Mouse (Mus musculus): Measurements from ENCODE around the gene Ppp4r3a.

The Ppp4r3a gene

DNA sequence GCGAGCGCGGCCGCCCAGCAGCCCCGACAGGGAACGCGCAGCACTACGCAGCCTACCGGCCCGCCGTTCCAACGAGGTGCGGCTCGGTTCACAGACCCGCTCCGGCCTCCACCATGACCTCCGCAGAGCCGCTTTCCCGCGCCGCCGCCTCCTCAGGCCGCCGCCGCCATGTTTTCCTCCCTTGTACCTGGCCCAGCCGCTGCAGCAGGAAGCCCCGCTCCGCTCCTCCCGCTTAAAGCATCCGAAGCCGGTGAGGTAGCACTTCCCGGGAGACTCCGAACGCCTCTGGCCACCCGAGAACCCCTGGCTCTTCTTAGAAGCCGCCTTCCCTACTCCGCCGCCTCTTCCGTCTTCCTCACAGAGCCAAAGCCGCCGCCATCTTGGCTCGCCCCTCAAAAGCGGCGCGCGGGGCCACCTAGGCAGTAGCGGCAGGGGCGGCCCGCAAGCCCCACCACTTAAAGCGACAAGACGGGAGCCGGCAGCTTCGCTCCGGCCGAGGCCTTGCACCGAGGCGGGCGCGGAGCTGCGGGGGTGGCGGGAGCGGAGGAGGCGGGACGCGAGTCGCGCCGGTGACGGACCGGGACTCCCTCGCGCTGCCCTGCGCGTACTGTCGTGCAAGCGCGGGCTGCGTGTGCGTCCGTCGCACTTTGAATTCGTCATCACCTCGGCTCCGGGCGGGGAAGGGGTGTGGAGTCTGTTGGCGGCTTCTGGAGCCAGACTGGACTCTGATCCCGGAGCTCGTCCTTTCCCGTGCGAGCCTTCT, at the start of gene Ppp4r3a:
Ppp4r3a (minus strand) TSS at position 627 of the 763 bp plus-strand sequence.
- WGBS: under 1% methylated on average over 87 of the region's 90 CpGs

DNA sequence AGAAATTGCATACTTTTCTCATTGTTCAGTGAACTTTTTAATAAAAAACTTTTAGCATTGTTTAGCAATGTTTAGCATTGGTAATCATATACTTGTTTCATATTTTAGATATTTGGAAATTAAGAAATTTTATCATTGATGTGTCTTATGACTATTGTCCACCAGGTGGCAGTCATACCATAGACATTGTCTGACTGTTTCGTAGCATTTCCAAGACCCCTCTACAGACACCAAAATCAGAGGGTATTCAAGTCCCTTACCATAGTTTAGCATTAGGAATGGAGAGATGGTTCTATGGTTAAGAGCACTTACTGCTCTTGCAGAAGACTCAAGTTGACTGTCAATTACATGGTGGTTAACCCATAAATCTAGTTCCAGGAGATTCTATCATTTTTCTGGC, 39.5 kb upstream of the Ppp4r3a start:
- WGBS: 6% methylated on average over 1 of the region's 1 CpGs

DNA sequence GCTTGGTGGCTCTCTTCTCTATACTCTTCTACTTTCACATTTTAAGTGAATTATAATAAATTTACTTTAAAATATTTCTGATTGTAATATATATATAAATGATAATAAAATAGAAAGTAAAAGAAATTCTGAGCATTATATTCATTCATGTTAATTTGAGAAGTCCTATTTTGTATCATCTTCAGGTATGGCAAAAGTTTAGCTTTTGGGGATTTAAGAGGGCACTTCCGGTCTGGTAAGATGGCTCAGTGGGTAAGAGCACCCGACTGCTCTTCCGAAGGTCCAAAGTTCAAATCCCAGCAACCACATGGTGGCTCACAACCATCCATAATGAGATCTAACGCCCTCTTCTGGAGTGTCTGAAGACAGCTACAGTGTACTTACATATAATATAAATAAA, 38.6 kb upstream of the Ppp4r3a start:
- WGBS: 64% methylated on average over 4 of the region's 4 CpGs

- 80% methylated on average over 3 of the region's 3 CpGs for WGBS
These were observed 26.5 kb upstream of the Ppp4r3a start for GRCm38 (mm10) chr12:101109794-101110585.

GRCm38 (mm10) chr12:101107722-101108121, 24.2 kb upstream of the Ppp4r3a start:
- WGBS: 100% methylated on average over 1 of the region's 1 CpGs

DNA sequence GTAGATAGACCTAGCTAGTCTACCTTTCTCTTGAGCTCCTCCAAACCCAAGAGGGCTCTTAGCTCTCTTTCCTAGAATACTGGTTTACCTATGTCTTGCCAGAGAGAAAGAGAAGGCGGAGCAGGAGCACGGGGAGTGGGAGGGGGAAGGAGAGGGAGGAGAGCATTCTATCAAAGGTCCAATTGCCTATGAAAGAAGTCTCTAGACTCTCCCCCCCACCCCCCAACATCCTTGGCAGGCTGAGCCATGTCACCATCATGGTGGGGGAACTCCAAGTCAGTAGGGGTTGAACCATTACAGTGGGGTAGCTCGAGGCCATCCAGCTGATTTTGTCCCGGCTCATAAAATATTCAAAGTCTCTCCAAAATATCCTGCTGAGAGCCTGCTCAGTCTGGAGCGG, 22.1 kb upstream of the Ppp4r3a start:
- WGBS: 62% methylated on average over 5 of the region's 5 CpGs

DNA sequence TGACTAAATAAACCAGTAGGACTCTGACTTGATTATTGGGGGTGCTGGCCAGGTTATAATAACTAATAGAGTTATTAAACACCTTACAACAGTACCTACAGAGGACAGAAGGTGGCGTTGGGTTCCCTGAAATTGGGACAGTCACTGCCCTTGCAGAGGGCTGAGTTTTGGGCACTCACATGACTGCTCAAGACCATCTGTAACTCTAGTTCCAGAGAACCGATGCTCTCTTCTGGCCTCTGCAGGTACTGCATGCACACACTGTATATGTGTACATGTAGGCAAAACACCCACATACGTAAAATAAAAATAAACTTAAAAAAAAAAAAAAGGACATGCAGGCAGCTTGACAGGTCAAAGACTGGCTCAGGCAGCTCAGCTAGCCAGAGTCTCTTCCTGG, 19.1 kb upstream of the Ppp4r3a start:
- whole genome bisulfite sequencing: 79% methylated on average over 3 of the region's 3 CpGs

- WGBS: 64% methylated on average over 3 of the region's 3 CpGs
These were observed 10.2 kb upstream of the Ppp4r3a start for GRCm38 (mm10) chr12:101093678-101094077.

DNA sequence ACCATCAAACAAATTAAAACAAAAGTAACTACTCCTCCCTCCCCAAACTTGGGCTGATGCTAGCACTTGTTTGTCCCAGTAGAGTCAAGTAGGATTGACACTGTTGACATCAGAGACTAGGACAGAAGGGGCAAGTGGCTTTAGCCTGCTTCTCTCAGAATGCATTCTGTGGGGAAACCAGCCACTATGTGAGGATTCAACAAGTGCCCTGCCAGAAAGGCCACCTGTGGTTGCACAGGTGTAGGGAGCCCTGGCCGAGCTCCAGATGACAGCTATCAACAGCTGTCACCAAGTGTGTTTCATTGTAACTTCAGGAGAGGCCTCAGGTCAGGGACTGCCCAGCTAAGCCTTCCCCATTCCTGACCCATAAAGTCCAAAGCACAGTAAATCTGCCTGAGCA, 6.5 kb upstream of the Ppp4r3a start:
- WGBS: 86% methylated on average over 1 of the region's 1 CpGs

DNA sequence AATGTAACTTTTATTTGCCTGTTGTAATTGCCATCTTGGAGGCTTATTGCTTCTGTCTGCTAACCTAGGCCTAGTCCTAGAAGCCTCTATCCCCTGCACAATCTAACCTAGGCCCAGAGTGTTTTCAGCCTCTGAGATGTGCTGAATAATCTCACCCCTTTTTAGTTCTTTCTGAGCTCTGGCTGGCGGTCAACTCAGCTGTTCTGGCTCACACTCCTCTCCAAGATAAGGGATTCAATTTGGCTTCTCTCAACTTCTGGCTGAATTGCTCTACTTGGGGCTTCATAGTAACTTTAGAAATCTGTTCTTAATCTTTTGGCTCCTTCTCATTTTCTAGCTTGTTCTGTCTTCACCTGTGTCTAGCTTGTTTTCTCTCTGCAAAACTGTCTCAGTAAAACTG, 3.9 kb upstream of the Ppp4r3a start:
- WGBS: 65% methylated on average over 1 of the region's 1 CpGs

GRCm38 (mm10) chr12:101084881-101085666, 1.6 kb upstream of the Ppp4r3a start:
- WGBS: 94% methylated on average over 9 of the region's 9 CpGs

- 2% methylated on average over 4 of the region's 4 CpGs for WGBS
These were observed 735 bp upstream of the Ppp4r3a start for GRCm38 (mm10) chr12:101084237-101084636.

- WGBS: under 1% methylated on average over 23 of the region's 23 CpGs
These were observed 315 bp upstream of the Ppp4r3a start for GRCm38 (mm10) chr12:101083839-101084195.

DNA sequence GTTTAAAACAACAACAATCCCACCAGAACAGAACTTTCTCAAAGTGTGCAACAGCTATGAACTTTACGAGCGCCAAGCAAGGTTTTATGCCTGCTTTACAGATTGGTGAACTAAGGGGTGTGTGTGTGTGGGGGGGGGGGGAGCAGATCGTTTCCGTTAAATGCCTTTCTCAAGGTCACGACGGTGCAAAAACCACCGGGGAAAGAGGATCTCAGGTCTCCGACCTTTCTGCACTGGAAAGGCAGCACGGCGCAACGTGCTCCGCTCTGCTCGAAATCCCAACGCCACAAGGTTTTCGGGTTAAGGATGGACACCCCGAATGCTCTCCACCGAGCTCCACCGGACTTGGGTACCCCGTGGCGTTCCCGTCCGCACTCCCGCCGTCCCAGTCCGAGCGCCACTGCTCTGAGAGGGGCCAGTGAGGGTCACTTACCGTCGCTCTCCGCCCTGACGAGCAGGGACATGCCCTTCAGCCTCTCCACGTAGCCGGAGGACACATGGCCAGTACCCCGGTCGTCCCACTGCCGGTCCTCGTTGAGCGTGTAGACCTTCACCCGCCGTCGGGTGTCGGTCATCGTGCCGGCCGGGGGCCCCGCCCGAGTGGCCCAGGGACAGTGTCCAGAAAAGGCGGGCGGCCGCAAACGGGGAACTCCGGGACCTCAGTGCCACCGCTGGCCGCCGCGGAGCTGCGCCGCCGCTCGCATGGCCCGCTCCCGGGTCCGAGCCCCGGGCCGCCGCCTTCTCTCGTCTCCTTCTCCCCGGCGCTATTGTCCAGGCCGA, 1.0 kb downstream of the Ppp4r3a start:
- under 1% methylated on average over 69 of the region's 69 CpGs for WGBS

DNA sequence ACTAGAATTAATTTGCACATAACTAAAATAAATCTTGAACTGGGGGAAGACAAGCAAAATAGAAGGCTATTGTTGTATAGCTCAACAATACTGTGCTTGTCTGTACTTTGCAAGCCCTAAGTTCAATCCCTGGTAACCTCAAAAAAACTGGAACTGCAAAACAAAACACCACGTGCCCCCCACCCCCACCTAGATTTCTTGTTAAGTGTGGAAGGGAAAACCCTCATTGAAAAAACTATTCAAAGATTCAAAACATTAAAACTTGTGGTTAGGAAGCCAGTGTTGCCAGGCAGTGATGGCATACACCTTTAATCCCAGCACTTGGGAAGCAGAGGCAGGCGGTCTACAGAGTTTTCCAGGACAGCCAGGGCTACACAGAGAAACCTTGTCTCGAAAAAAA, 8.1 kb downstream of the Ppp4r3a start:
- WGBS: 65% methylated on average over 3 of the region's 3 CpGs

GRCm38 (mm10) chr12:101074821-101075429, 8.6 kb downstream of the Ppp4r3a start:
- 78% methylated on average over 4 of the region's 4 CpGs for WGBS

GRCm38 (mm10) chr12:101069813-101070212, 13.7 kb downstream of the Ppp4r3a start:
- WGBS: 41% methylated on average over 1 of the region's 1 CpGs

DNA sequence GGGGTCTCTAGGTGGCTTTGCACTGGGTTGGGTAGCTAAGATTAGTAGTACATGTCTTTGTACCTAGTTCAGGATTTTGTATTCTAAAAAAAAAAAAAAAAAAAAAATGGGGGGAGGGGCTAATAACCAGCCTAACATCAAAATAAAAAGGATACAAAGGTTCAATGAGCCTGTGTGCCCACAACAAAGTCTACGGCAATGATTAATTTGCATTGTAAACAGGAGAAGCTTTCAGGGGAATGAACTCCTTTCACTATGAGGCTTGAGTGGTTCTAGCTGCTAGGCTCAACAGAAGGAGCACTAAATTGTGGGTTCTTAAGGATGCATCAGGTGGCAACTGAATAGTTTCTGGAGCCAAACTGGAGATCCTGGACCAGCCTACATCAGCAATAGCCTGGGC, 17.2 kb downstream of the Ppp4r3a start:
- WGBS: 55% methylated on average over 1 of the region's 1 CpGs

- under 1% methylated on average over 54 of the region's 56 CpGs for WGBS
These were observed 54.4 kb downstream of the Ppp4r3a start, which contains the start of gene Ccdc88c for GRCm38 (mm10) chr12:101028954-101029731. Ccdc88c (minus strand) TSS chr12:101029056.

DNA sequence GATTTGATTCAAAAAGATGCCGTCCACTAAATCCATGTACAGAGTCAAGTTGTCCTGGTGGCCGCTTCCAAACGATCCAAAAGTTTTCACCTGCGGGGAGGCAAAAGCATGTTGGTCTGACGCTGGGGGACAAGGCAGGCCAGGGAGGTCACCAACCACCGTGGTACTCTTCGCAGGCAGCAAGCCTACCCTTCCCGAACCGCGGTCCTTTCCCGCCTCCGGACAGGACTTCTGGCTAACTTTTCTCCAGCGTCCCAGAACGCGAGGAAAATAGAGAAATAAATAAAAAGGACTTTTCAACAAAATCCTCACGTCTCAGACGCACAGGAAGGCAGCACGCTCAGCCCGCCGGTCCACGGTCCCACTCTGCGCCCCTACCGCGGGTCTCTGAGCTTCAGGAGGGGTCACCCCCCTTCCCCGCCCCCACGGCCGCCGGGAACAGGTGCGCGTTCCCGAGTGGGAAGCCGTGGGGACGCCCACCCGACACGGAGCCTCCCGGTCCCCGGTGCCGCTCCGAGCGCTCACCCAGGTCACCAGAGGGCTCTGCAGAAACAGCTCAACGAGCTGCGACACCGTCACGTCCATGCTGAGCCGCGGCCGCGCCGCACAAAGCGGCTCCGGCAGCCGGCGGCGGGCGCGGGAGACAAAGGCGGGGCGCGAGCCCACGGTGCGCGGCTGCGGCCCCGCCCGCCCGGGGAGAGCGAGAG, 55.1 kb downstream of the Ppp4r3a start:
- 1% methylated on average over 67 of the region's 67 CpGs for WGBS
